Mouse (Mus musculus) G1E (cell line): Measurements from ENCODE around the gene Cyp2b23. TPM values are rescaled to one million over a fixed set of nuclear protein-coding genes. Genes with fewer than 3 reads are reported as not detected.
"Not testable (repeated sequence)": the region's sequence is repeated elsewhere in the genome, so short reads cannot be mapped to it uniquely, and the experiment has no call there.

ENCODE experiments used
- ATAC-seq: 2 replicates; pipeline ENCODE4 v1.8.0; 2016; ENCODE audit warnings: mild to moderate bottlenecking; ENCODE audit not compliant: insufficient number of reproducible peaks, poor library complexity, low FRiP score, severe bottlenecking; ENCODE audit errors: extremely low read depth
- DNase-seq: peaks from one replicate; pipeline ENCODE4 v3.0.0; 2012; ENCODE audit warnings: low spot score
- H3K27me3 ChIP-seq: 2 replicates; pipeline ENCODE4 v1.6.1; 2012; ENCODE audit warnings: mild to moderate bottlenecking, low read length, inconsistent platforms; ENCODE audit not compliant: insufficient read depth
- H3K36me3 ChIP-seq: replicated peaks from 2 replicates; pipeline ENCODE3; 2012; ENCODE audit warnings: mild to moderate bottlenecking, inconsistent platforms
- H3K4me1 ChIP-seq: 2 replicates; pipeline ENCODE4 v1.6.1; 2012; ENCODE audit warnings: low read depth, low read length, inconsistent platforms, mixed read lengths; ENCODE audit not compliant: insufficient read depth
- H3K4me3 ChIP-seq: 2 replicates; pipeline ENCODE4 v1.5.1; 2012; ENCODE audit warnings: low read depth, mild to moderate bottlenecking, inconsistent platforms, low read length, moderate library complexity, mixed read lengths
- H3K9me3 ChIP-seq: replicated peaks from 2 replicates; pipeline ENCODE4 v1.6.1; 2012; ENCODE audit warnings: inconsistent platforms
- CTCF ChIP-seq: IDR thresholded peaks from 2 replicates; pipeline ENCODE4 v1.5.1; 2012; ENCODE audit warnings: low read depth, low read length, inconsistent platforms, mixed read lengths
- GATA1 ChIP-seq: IDR thresholded peaks from 2 replicates; pipeline ENCODE4 v1.6.1; 2012; ENCODE audit warnings: borderline replicate concordance, low read length, inconsistent platforms, mixed read lengths
- GATA2 ChIP-seq: IDR thresholded peaks from 2 replicates; pipeline ENCODE4 v1.6.1; 2012; ENCODE audit warnings: low read depth, low read length, inconsistent platforms, borderline replicate concordance
- POLR2AphosphoS5 ChIP-seq: IDR thresholded peaks from 2 replicates; pipeline ENCODE4 v1.6.1; 2012; ENCODE audit warnings: low read depth, low read length, inconsistent platforms; ENCODE audit not compliant: insufficient replicate concordance
- TAL1 ChIP-seq: conservative IDR thresholded peaks from 2 replicates; pipeline ENCODE4 v1.6.1; 2012; ENCODE audit warnings: low read depth, low read length, inconsistent platforms, mixed read lengths
- polyA plus RNA-seq: library from polyadenylated mRNA; stranded (reverse); fragments of >175 nt; gene quantifications from 2 replicates; pipeline ENCODE4 v1.2.3, GENCODE M21; 2012
- total RNA-seq, 2 experiments: library from RNA; stranded (forward) in 1 of 2; stranded (reverse) in 1 of 2; fragments of 200-1000 nt in 1 of 2; fragments of >200 nt in 1 of 2; fragmentation: Nextera tagmentation in 1 of 2; gene quantifications; 2 replicates each; pipeline ENCODE4 v1.2.3; 2014 to 2017

Cyp2b23 gene
- not detected in 2 replicates for total RNA-seq (2014; fragmentation: Nextera tagmentation)
- 0.05 TPM in 1 of 2 replicates, not detected in the other for total RNA-seq (2017)
- not detected in 2 replicates for polyA plus RNA-seq

- no peak within 1 kb of the TSS for H3K4me3 ChIP-seq
- H3K36me3 ChIP-seq: no peaks in the 10 kb centered on the region
- ATAC-seq (no peak), DNase-seq (no peak)
- H3K27me3 ChIP-seq: no peaks in the 10 kb centered on the region
- TF ChIP-seq TAL1 (no peak), GATA1 (no peak), GATA2 (no peak), POLR2AphosphoS5 (no peak), CTCF (no peak)
- H3K9me3 ChIP-seq: no peaks in the 10 kb centered on the region
- no peaks in the 10 kb centered on the region for H3K4me1 ChIP-seq
Measured at GRCm38 (mm10) chr7:26686337-26686736, at the start of gene Cyp2b23. TSS of gene Cyp2b23 (minus strand) at chr7:26686437.

GRCm38 (mm10) chr7:26711061-26711460, 24.8 kb upstream of the Cyp2b23 start:
- no peaks in the 10 kb centered on the region for H3K36me3 ChIP-seq
- no peaks in the 10 kb centered on the region for H3K27me3 ChIP-seq
- no peak overlapping the region for H3K4me3 ChIP-seq
- H3K4me1 ChIP-seq: no peaks in the 10 kb centered on the region
- H3K9me3 ChIP-seq: no peaks in the 10 kb centered on the region
- ATAC-seq (no peak), DNase-seq (no peak)
- TF ChIP-seq TAL1 (no peak), CTCF (no peak), GATA2 (no peak), POLR2AphosphoS5 (no peak), GATA1 (no peak)

- no peak for ATAC-seq
- H3K4me3 ChIP-seq: no peak overlapping the region
- no peaks in the 10 kb centered on the region for H3K4me1 ChIP-seq
- no peak for DNase-seq
- no peaks in the 10 kb centered on the region for H3K9me3 ChIP-seq
- H3K27me3 ChIP-seq: no peaks in the 10 kb centered on the region
- TF ChIP-seq TAL1 (no peak), POLR2AphosphoS5 (no peak), GATA1 (no peak), CTCF (no peak), GATA2 (no peak)
- no peaks in the 10 kb centered on the region for H3K36me3 ChIP-seq
Measured at GRCm38 (mm10) chr7:26707061-26707460, 20.8 kb upstream of the Cyp2b23 start.

- not testable (repeated sequence) for H3K27me3 ChIP-seq, H3K36me3 ChIP-seq, H3K9me3 ChIP-seq, DNase-seq, ATAC-seq, H3K4me3 ChIP-seq, H3K4me1 ChIP-seq
Measured at GRCm38 (mm10) chr7:26706191-26706590, 20.0 kb upstream of the Cyp2b23 start.

DNA sequence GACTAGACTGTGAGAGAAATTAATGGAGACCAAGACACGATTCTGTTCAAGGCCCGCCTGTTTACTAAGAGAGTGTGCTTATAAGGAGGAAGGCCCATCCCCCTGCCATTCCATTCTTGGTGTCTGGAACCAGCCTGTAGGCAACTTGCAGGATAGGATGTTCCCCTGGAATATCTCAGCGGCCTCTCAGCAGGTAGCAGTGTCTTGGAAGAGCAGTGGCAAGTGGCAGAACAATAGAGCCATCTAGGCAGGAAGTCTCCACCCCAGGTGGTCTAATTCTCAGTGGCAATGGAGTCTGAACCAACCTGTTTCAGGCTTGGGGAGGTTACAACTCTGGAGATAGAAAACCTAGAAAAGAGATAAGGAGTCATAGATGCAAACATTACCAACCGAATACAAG, 13.9 kb upstream of the Cyp2b23 start:
- no peaks in the 10 kb centered on the region for H3K36me3 ChIP-seq
- H3K4me3 ChIP-seq: no peak overlapping the region
- DNase-seq (no peak), ATAC-seq (no peak)
- no peaks in the 10 kb centered on the region for H3K4me1 ChIP-seq
- H3K27me3 ChIP-seq: no peaks in the 10 kb centered on the region
- TF ChIP-seq POLR2AphosphoS5: no peak
- no peak for TF ChIP-seq GATA1
- TF ChIP-seq GATA2: no peak
- TF ChIP-seq TAL1: no peak
- TF ChIP-seq CTCF: no peak
- no peaks in the 10 kb centered on the region for H3K9me3 ChIP-seq

GRCm38 (mm10) chr7:26685713-26686112, 524 bp downstream of the Cyp2b23 start:
- Histone ChIP-seq H3K9me3 (no peaks in the 10 kb centered on the region), H3K27me3 (no peaks in the 10 kb centered on the region), H3K4me3 (no peak overlapping the region), H3K4me1 (no peaks in the 10 kb centered on the region), H3K36me3 (no peaks in the 10 kb centered on the region)
- TF ChIP-seq GATA1: no peak
- no peak for TF ChIP-seq CTCF
- no peak for TF ChIP-seq TAL1
- no peak for TF ChIP-seq GATA2
- TF ChIP-seq POLR2AphosphoS5: no peak
- no peak for ATAC-seq
- DNase-seq: no peak

DNA sequence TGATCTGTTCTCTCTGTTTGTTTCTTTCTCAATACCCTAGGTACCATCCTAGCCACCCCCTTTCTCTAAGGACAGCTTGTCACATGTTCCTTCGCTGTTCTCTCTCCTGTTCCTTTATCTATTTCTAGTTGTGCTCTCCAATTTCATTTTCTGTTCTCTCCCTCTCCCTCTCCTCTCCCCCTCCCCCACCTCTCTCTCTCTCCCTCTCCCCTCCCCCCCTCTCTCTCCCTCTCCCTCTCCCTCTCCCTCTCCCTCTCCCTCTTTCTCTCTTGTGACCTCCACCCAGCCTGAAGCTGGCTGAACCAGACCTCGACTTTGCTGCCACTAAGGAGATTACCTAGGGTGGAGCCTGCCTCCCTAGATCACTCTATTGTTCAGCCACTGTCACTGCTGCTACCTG, 18.8 kb downstream of the Cyp2b23 start:
- not testable (repeated sequence) for H3K36me3 ChIP-seq, DNase-seq, H3K9me3 ChIP-seq, ATAC-seq, H3K27me3 ChIP-seq, H3K4me1 ChIP-seq, H3K4me3 ChIP-seq
